Mouse (Mus musculus): ENCODE measurements around the gene Dse.

Dse gene

GRCm38 (mm10) chr10:34136432-34136831 is 71.1 kb downstream of the Dse start:
- DNase-seq (ENCODE audit: low spot score in 2 of 2), result no peak

DNA sequence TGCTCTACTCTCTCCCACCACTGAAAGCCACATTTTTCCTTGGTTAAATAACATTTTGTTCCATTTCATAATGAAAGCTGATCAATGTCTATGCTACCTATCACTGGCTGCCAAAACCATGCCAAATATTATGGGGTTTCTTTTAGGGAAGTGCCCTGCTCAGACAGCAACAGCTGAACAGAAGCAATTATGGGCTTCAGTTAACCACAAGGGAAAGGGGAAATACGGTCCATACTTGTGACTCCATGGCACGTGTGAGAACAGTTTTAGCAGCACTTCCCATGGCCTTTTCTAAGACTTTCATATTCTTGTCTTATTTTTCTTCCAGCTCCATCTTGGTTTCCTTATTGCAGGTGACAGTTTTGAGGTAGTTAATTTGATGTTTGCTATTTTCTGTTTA is 76.2 kb downstream of the Dse start:
- DNase-seq (ENCODE audit: low spot score in 2 of 2), result peak; percentile 6 to 43

GRCm38 (mm10) chr10:34128391-34128790 is 79.1 kb downstream of the Dse start:
- DNase-seq (ENCODE audit: low spot score in 2 of 2), result peak; percentile 51 to 63

DNA sequence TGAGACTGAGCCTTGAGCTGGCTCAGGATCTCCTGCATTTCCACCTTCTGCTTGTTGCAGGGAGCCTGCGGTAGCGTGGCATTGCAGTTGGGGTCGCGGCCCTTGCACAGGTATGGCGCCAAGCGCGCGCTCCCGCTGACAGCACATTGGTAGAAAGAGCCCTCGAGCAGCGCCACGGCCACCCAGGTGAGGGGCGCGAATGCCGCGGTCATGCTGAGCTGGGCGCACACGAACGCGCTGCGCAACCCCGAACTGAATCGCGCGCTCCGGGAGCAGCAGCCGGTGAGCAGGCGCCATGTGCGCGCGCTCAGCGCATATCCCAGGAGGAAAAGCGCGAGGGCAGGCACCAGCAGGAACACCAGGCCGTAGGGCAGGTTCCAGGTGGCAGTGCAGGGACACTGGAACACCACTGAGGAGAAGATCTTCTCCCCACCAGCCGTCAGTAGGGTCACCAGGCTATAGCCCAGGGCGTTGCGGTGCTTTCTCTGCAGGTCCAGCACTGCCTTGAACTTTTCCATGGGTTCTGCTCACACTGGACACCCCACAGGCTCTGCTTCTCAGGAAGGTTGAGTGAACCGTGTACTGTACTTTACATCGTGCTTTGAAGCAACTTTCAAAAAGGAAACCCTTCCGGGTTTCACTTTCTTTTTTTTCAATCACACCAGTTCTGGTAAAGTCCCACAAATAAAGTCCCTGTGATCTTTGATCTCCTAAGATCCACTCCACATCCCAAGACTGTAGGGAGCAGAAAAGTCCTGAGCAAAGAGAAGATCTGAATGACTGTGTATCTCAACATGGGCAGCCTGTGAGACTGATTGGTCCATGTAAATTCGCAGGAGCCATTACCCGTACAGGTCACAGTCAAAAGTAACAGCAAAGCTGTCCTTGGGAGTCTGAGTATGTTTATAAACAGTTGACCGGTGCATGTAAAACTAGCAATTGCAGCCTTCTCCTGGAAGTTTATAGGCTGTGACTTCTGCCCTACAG is 79.8 kb downstream of the Dse start, which contains the start of gene Calhm6:
Calhm6 (minus strand) TSS at position 593 of the 987 bp plus-strand sequence.
- DNase-seq (ENCODE audit: low spot score in 2 of 2), result peak; percentile 18

DNA sequence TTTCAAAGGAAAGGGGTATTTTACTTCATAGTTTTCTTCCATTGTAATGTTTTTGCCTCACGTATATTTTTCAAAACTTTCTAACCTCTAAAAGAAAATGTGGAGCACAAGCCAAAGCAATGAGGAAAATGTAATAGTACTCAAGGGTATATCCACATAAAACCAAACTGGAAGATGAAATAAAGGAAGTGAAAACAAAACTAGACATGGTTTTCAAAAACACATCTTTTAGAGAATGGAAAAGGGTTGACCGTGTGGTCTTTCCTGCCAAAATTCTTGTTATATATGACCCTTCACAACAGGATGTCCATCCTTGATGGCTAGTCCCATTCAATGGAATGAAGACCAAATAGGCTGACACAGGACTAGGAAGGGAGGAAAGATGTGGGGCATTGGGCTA is 89.1 kb downstream of the Dse start:
- DNase-seq (ENCODE audit: low spot score in 2 of 2), result no peak

DNA sequence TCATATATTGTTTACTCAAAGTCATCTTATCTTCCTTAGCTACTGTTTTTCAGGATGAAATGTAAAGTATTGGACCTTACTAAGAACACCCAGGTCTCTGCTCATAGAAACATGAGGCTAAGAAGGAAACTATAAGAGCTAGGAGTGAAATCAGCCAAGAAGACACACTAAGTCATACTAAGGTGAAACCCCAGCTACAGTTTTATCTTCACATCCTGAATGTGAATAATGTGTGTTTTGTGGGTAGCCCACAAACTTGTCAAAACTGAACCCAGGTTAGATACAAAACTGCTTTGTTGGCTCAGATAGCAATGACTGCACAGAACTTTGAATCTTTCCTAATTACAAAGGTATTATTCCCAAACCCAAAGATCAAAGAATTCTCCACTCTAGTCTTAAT is 89.7 kb downstream of the Dse start:
- DNase-seq (ENCODE audit: low spot score in 2 of 2), result no peak

DNA sequence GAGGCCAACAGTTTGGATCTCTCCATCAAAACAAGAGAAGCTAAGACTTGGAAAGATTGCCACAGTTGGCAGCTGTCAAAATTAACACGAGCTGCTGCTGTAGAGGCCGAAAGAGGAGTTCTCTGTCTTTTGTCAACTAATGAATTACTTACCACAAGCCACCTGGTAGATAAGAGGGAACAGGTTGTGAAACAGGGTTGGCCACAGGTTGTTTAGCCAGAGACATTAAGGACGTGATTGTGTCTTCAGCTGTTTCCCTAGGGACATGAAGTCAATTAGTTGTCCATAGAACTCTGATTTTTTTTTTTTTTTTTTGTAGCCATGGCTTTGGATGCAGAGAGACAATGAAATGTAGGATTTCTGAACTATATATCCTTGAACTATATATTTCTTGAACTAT is 90.4 kb downstream of the Dse start:
- DNase-seq (ENCODE audit: low spot score in 2 of 2), result no peak

DNA sequence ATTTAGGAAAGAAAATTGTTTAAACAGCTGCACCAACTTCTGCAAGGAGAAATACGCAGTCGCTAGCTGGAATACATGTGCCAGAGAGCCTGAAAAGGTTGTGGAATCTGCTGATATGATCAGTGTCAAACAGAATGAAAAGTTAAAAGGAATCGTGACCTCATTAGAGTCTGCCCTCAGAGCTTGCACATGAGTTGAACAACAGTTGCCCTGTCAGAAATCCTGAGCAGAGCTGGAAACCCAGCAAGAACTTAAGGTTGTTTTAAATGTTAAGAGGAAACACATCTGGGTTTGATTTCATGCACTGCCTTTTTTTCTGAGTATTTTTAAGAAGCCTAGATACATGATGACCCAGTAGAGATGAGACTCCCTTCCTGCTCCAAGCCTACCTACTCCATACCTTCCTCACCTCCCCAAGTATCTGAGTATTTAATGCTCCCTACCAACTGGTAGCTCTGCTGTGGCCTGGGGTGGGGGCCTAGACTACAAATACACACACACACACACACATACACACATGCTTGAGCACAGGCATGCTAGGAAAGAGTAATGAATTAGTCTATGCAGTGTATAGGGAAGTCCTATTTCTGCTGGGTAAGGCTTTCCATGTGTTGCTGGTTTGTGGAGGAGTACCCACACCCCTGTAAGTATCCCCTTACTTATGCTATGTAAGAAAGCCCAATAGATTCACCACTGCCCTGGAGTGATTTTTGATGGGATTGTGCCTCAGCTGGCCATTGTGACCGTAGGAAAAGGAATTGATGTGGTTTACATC is 95.4 kb downstream of the Dse start:
- DNase-seq (ENCODE audit: low spot score in 2 of 2), result no peak

DNA sequence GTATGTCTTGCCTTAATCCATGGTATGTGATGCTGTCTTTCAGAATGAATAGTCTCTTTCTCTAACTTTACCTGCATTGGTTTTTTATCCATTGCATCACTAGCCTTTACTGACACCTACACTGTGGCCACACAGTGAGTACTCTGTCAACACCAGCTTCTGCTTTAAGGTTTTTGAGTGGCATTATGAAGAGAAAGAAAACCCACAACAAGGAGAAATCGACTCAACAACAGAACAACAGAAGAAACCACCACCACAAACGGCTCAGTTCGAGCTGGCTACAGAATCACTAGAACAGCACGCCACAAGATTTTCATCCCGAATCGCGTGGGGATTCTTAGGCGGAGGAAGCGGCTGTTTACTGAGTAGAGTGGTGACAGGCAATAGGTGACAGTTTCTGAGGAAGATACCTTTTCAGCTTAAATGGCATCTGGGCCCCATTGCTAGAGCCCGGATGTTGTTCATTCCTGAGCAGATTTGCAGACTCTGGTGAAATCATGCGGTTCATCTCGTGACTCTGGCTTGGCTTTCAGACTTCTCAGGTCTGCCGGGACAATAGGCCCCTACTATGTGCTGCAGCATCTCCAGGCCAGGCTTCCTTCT is 96.6 kb downstream of the Dse start:
- DNase-seq (ENCODE audit: low spot score in 2 of 2), result no peak

All from heart, adult 9 months (tissue).